Mouse (Mus musculus) embryonic facial prominence, embryonic 12.5 days (tissue): ENCODE data around the gene Kbtbd7. TPM values are rescaled to one million over a fixed set of nuclear protein-coding genes. Genes with fewer than 3 reads are reported as not detected.
"Not testable (repeated sequence)": the region's sequence is repeated elsewhere in the genome, so short reads cannot be mapped to it uniquely, and the experiment has no call there.

ENCODE experiments used
- ATAC-seq: fragments of 200-750 bp; cut with Nextera tagmentation; 2 replicates; pipeline ENCODE4 v1.8.0; 2017; ENCODE audit not compliant: insufficient number of reproducible peaks, insufficient read depth, low FRiP score, low TSS enrichment
- H3K27ac ChIP-seq: fragments of 300-500 bp; sonication (generic); 2 replicates; pipeline ENCODE4 v1.5.1; 2016; ENCODE audit warnings: mild to moderate bottlenecking
- H3K27me3 ChIP-seq: fragments of 300-500 bp; sonication (generic); 2 replicates; pipeline ENCODE4 v1.6.1; 2016; ENCODE audit warnings: mild to moderate bottlenecking, moderate library complexity
- H3K36me3 ChIP-seq: fragments of 300-500 bp; sonication (generic); 2 replicates; pipeline ENCODE4 v1.6.1; 2016; ENCODE audit warnings: mild to moderate bottlenecking
- H3K4me1 ChIP-seq: fragments of 300-500 bp; sonication (generic); 2 replicates; pipeline ENCODE4 v1.6.1; 2016
- H3K4me2 ChIP-seq: fragments of 300-500 bp; sonication (generic); replicated peaks from 2 replicates; pipeline ENCODE4 v1.6.1; 2016; ENCODE audit warnings: mild to moderate bottlenecking, moderate library complexity
- H3K4me3 ChIP-seq: fragments of 300-500 bp; sonication (generic); 2 replicates; pipeline ENCODE4 v1.5.1; 2016; ENCODE audit warnings: mild to moderate bottlenecking
- H3K9ac ChIP-seq: fragments of 300-500 bp; sonication (generic); 2 replicates; pipeline ENCODE4 v1.6.1; 2016; ENCODE audit warnings: mild to moderate bottlenecking, moderate library complexity
- H3K9me3 ChIP-seq: fragments of 300-500 bp; sonication (generic); 2 replicates; pipeline ENCODE4 v1.6.1; 2016; ENCODE audit warnings: mild to moderate bottlenecking, moderate library complexity
- WGBS: fragments of 180-500 bp; shearing (Covaris S2); methylation state at CpG from one replicate; pipeline ENCODE4 v1.1.7; 2016; 5-methylcytosine and 5-hydroxymethylcytosine counted together
- polyA plus RNA-seq: library from polyadenylated mRNA; unstranded; fragments of >200 nt; fragmentation: Nextera tagmentation; extraction: Ambion mirVana; gene quantifications from 2 replicates; pipeline ENCODE4 v1.2.1, GENCODE M21; 2016

Gene Kbtbd7
- polyA plus RNA-seq, 1 experiment from 2014 or later, result 21.0 TPM

GRCm38 (mm10) chr14:79409278-79409830 lies 17.0 kb upstream of the Kbtbd7 start:
- Histone ChIP-seq H3K9ac (no peak overlapping the region), H3K4me1 (no peaks in the 10 kb centered on the region), H3K9me3 (no peaks in the 10 kb centered on the region), H3K4me2 (no peak overlapping the region), H3K36me3 (peaks cover 6% of the 10 kb centered on the region), H3K27me3 (no peaks in the 10 kb centered on the region), H3K4me3 (no peak overlapping the region), H3K27ac (no peak overlapping the region)
- WGBS, result 89% methylated on average over 6 of the region's 6 CpGs
- no peak for ATAC-seq

- 74% methylated on average over 2 of the region's 2 CpGs for WGBS
- no peak overlapping the region for H3K27ac ChIP-seq
Measured at GRCm38 (mm10) chr14:79410662-79411061, 15.6 kb upstream of the Kbtbd7 start.

GRCm38 (mm10) chr14:79413121-79413520 lies 13.2 kb upstream of the Kbtbd7 start:
- 90% methylated on average over 6 of the region's 6 CpGs for WGBS
- Histone ChIP-seq H3K27me3 (no peaks in the 10 kb centered on the region), H3K9ac (no peak overlapping the region), H3K4me1 (no peaks in the 10 kb centered on the region), H3K36me3 (peaks cover 6% of the 10 kb centered on the region), H3K4me2 (no peak overlapping the region), H3K4me3 (no peak overlapping the region), H3K27ac (no peak overlapping the region), H3K9me3 (no peaks in the 10 kb centered on the region)
- ATAC-seq, result no peak

More at GRCm38 (mm10) chr14:79410662-79411061, 15.6 kb upstream of the Kbtbd7 start:
- no peaks in the 10 kb centered on the region for H3K4me1 ChIP-seq
- no peak overlapping the region for H3K9ac ChIP-seq
- peaks cover 6% of the 10 kb centered on the region for H3K36me3 ChIP-seq
- ATAC-seq, result no peak
- no peaks in the 10 kb centered on the region for H3K27me3 ChIP-seq
- no peak overlapping the region for H3K4me2 ChIP-seq
- H3K4me3 ChIP-seq, result no peak overlapping the region
- H3K9me3 ChIP-seq, result no peaks in the 10 kb centered on the region

- Histone ChIP-seq H3K27ac (no peak overlapping the region), H3K27me3 (no peaks in the 10 kb centered on the region), H3K4me2 (no peak overlapping the region), H3K36me3 (no peaks in the 10 kb centered on the region), H3K4me3 (no peak overlapping the region), H3K4me1 (no peaks in the 10 kb centered on the region), H3K9me3 (no peaks in the 10 kb centered on the region), H3K9ac (no peak overlapping the region)
- ATAC-seq, result no peak
- 54% methylated on average over 20 of the region's 20 CpGs for WGBS
Measured at GRCm38 (mm10) chr14:79420083-79420685, 6.1 kb upstream of the Kbtbd7 start.

- WGBS, result 52% methylated on average over 14 of the region's 59 CpGs
- H3K4me1 ChIP-seq, H3K27me3 ChIP-seq, ATAC-seq: not testable (repeated sequence)
- Histone ChIP-seq H3K4me2 (peak overlapping the region; percentile 43), H3K9ac (peak overlapping the region; percentile 56), H3K4me3 (peak overlapping the region; percentile 50), H3K36me3 (peaks cover 12% of the 10 kb centered on the region), H3K9me3 (peaks cover 14% of the 10 kb centered on the region; the same call in 1 of the 2 replicates), H3K27ac (peak overlapping the region; percentile 84)
Measured at GRCm38 (mm10) chr14:79426730-79427365, 537 bp downstream of the Kbtbd7 start.

GRCm38 (mm10) chr14:79434068-79434467 lies 7.8 kb downstream of the Kbtbd7 start:
- no peak overlapping the region for H3K4me2 ChIP-seq
- 71% methylated on average over 1 of the region's 1 CpGs for WGBS
- no peaks in the 10 kb centered on the region for H3K36me3 ChIP-seq
- H3K4me3 ChIP-seq, result no peak overlapping the region
- H3K9me3 ChIP-seq, result no peaks in the 10 kb centered on the region
- H3K27me3 ChIP-seq, result no peaks in the 10 kb centered on the region
- no peak for ATAC-seq
- no peak overlapping the region for H3K9ac ChIP-seq
- no peaks in the 10 kb centered on the region for H3K4me1 ChIP-seq
- H3K27ac ChIP-seq, result no peak overlapping the region

GRCm38 (mm10) chr14:79440655-79441054 lies 14.3 kb downstream of the Kbtbd7 start:
- no peak overlapping the region for H3K9ac ChIP-seq
- H3K4me1 ChIP-seq, result no peaks in the 10 kb centered on the region
- H3K36me3 ChIP-seq, result no peaks in the 10 kb centered on the region
- no peak overlapping the region for H3K4me2 ChIP-seq
- WGBS, result 87% methylated on average over 2 of the region's 2 CpGs
- no peak overlapping the region for H3K4me3 ChIP-seq
- ATAC-seq, result no peak
- H3K9me3 ChIP-seq, result no peaks in the 10 kb centered on the region
- no peaks in the 10 kb centered on the region for H3K27me3 ChIP-seq
- H3K27ac ChIP-seq, result no peak overlapping the region

- ATAC-seq, result no peak
- Histone ChIP-seq H3K9ac (no peak overlapping the region), H3K36me3 (no peaks in the 10 kb centered on the region), H3K9me3 (no peaks in the 10 kb centered on the region), H3K4me1 (no peaks in the 10 kb centered on the region), H3K4me3 (no peak overlapping the region), H3K27me3 (no peaks in the 10 kb centered on the region), H3K4me2 (no peak overlapping the region), H3K27ac (no peak overlapping the region)
- 83% methylated on average over 5 of the region's 5 CpGs for WGBS
Measured at GRCm38 (mm10) chr14:79441441-79441840, 15.1 kb downstream of the Kbtbd7 start.

- Histone ChIP-seq H3K4me2 (no peak overlapping the region), H3K9me3 (no peaks in the 10 kb centered on the region), H3K27ac (no peak overlapping the region), H3K4me1 (no peaks in the 10 kb centered on the region), H3K4me3 (no peak overlapping the region), H3K27me3 (no peaks in the 10 kb centered on the region), H3K36me3 (no peaks in the 10 kb centered on the region), H3K9ac (no peak overlapping the region)
- 88% methylated on average over 9 of the region's 9 CpGs for WGBS
- no peak for ATAC-seq
Measured at GRCm38 (mm10) chr14:79444601-79445000, 18.3 kb downstream of the Kbtbd7 start.

- Histone ChIP-seq H3K9me3 (no peaks in the 10 kb centered on the region), H3K9ac (no peak overlapping the region), H3K27me3 (no peaks in the 10 kb centered on the region), H3K27ac (no peak overlapping the region), H3K4me2 (no peak overlapping the region), H3K36me3 (no peaks in the 10 kb centered on the region), H3K4me1 (no peaks in the 10 kb centered on the region), H3K4me3 (no peak overlapping the region)
- 61% methylated on average over 16 of the region's 16 CpGs for WGBS
- no peak for ATAC-seq
Measured at GRCm38 (mm10) chr14:79445055-79445620, 18.8 kb downstream of the Kbtbd7 start.

GRCm38 (mm10) chr14:79451681-79452590 lies 25.6 kb downstream of the Kbtbd7 start, which contains the start of gene Kbtbd6:
Gene Kbtbd6 (plus strand): TSS chr14:79451835.
- peak within 1 kb of the TSS; percentile 73; the same call in 1 of the 2 replicates for H3K27ac ChIP-seq

More at GRCm38 (mm10) chr14:79451681-79452590, 25.6 kb downstream of the Kbtbd7 start, which contains the start of gene Kbtbd6:
- H3K4me2 ChIP-seq, result peak within 1 kb of the TSS; percentile 59
- H3K36me3 ChIP-seq, H3K4me1 ChIP-seq, H3K27me3 ChIP-seq, H3K9me3 ChIP-seq: not testable (repeated sequence)
- 17% methylated on average over 44 of the region's 89 CpGs for WGBS
- peak; percentile 76; the same call in 1 of the 2 replicates for ATAC-seq
- H3K4me3 ChIP-seq, result peak within 1 kb of the TSS; percentile 57
- H3K9ac ChIP-seq, result peak within 1 kb of the TSS; percentile 52
